Mouse (Mus musculus): ENCODE measurements around the gene Rab30. TPM values are rescaled to one million over a fixed set of nuclear protein-coding genes. Genes with fewer than 3 reads are reported as not detected.
A peak's percentile ranks its signal among the peaks of the same experiment; 100 is the strongest.
"Not testable (repeated sequence)": the region's sequence is repeated elsewhere in the genome, so short reads cannot be mapped to it uniquely, and the experiment has no call there.

Gene Rab30
- polyA plus RNA-seq, 1 experiment from 2014 or later: 6.6 TPM

- Histone ChIP-seq H3K27ac (ENCODE audit: low read depth, low read length) (no peak overlapping the region), H3K9me3 (ENCODE audit: control insufficient read depth, low read length) (no peaks in the 10 kb centered on the region), H3K27me3 (ENCODE audit: control insufficient read depth, insufficient read depth, low read length) (no peaks in the 10 kb centered on the region), H3K4me1 (ENCODE audit: control insufficient read depth, insufficient read depth, low read length) (peaks cover 7% of the 10 kb centered on the region; the same call in 1 of the 2 replicates), H3K4me2 (replicated peaks; ENCODE audit: low read depth, low read length) (no peak overlapping the region), H3K36me3 (ENCODE audit: control insufficient read depth, insufficient read depth, low read length) (no peaks in the 10 kb centered on the region), H3K9ac (ENCODE audit: low read depth, low read length) (no peak overlapping the region), H3K4me3 (ENCODE audit: low read length) (no peak overlapping the region)
- ATAC-seq (ENCODE audit: low FRiP score, low TSS enrichment): 0 out of 2 replicates have a peak, but pooled peaks have one; percentile 39
- 60% methylated on average over 9 of the region's 9 CpGs for WGBS
Observed at GRCm38 (mm10) chr7:92765426-92765825, 24.0 kb downstream of the Rab30 start.

- H3K36me3 ChIP-seq (ENCODE audit: control insufficient read depth, insufficient read depth, low read length): no peaks in the 10 kb centered on the region
- H3K9ac ChIP-seq (ENCODE audit: low read depth, low read length): no peak overlapping the region
- no peaks in the 10 kb centered on the region for H3K9me3 ChIP-seq (ENCODE audit: control insufficient read depth, low read length)
- H3K4me1 ChIP-seq (ENCODE audit: control insufficient read depth, insufficient read depth, low read length): peaks cover 7% of the 10 kb centered on the region; the same call in 1 of the 2 replicates
- no peaks in the 10 kb centered on the region for H3K27me3 ChIP-seq (ENCODE audit: control insufficient read depth, insufficient read depth, low read length)
- no peak overlapping the region for H3K27ac ChIP-seq (ENCODE audit: low read depth, low read length)
- peak; percentile 67; the same call in 1 of the 2 replicates for ATAC-seq (ENCODE audit: low FRiP score, low TSS enrichment)
- H3K4me3 ChIP-seq (ENCODE audit: low read length): no peak overlapping the region
- no peak overlapping the region; the same call in 1 of the 2 replicates for H3K4me2 ChIP-seq (replicated peaks; ENCODE audit: low read depth, low read length)
- 40% methylated on average over 9 of the region's 9 CpGs for WGBS
Observed at GRCm38 (mm10) chr7:92766096-92767090, 25.0 kb downstream of the Rab30 start.

- not testable (repeated sequence) for H3K9me3 ChIP-seq (ENCODE audit: control insufficient read depth, low read length)
Observed at GRCm38 (mm10) chr7:92768116-92768515, 26.7 kb downstream of the Rab30 start.

GRCm38 (mm10) chr7:92768859-92769258 lies 27.5 kb downstream of the Rab30 start:
- H3K36me3 ChIP-seq (ENCODE audit: control insufficient read depth, insufficient read depth, low read length): no peaks in the 10 kb centered on the region
- H3K9ac ChIP-seq (ENCODE audit: low read depth, low read length): no peak overlapping the region
- WGBS: 31% methylated on average over 7 of the region's 7 CpGs
- H3K27ac ChIP-seq (ENCODE audit: low read depth, low read length): no peak overlapping the region
- H3K9me3 ChIP-seq (ENCODE audit: control insufficient read depth, low read length): no peaks in the 10 kb centered on the region
- H3K4me3 ChIP-seq (ENCODE audit: low read length): no peak overlapping the region
- ATAC-seq (ENCODE audit: low FRiP score, low TSS enrichment): peak; percentile 38; the same call in 1 of the 2 replicates
- peaks cover 7% of the 10 kb centered on the region; the same call in 1 of the 2 replicates for H3K4me1 ChIP-seq (ENCODE audit: control insufficient read depth, insufficient read depth, low read length)
- no peaks in the 10 kb centered on the region for H3K27me3 ChIP-seq (ENCODE audit: control insufficient read depth, insufficient read depth, low read length)
- no peak overlapping the region for H3K4me2 ChIP-seq (replicated peaks; ENCODE audit: low read depth, low read length)

More at GRCm38 (mm10) chr7:92768116-92768515, 26.7 kb downstream of the Rab30 start:
- not testable (repeated sequence) for H3K4me1 ChIP-seq (ENCODE audit: control insufficient read depth, insufficient read depth, low read length); H3K27me3 ChIP-seq (ENCODE audit: control insufficient read depth, insufficient read depth, low read length); H3K27ac ChIP-seq (ENCODE audit: low read depth, low read length); H3K9ac ChIP-seq (ENCODE audit: low read depth, low read length); H3K36me3 ChIP-seq (ENCODE audit: control insufficient read depth, insufficient read depth, low read length); H3K4me3 ChIP-seq (ENCODE audit: low read length); H3K4me2 ChIP-seq (replicated peaks; ENCODE audit: low read depth, low read length); ATAC-seq (ENCODE audit: low FRiP score, low TSS enrichment)
- 93% methylated on average over 12 of the region's 12 CpGs for WGBS

- 95% methylated on average over 3 of the region's 3 CpGs for WGBS
- H3K27me3 ChIP-seq (ENCODE audit: control insufficient read depth, insufficient read depth, low read length): no peaks in the 10 kb centered on the region
- H3K4me2 ChIP-seq (replicated peaks; ENCODE audit: low read depth, low read length): no peak overlapping the region
- peaks cover 16% of the 10 kb centered on the region for H3K4me1 ChIP-seq (ENCODE audit: control insufficient read depth, insufficient read depth, low read length)
- no peak overlapping the region for H3K9ac ChIP-seq (ENCODE audit: low read depth, low read length)
- no peaks in the 10 kb centered on the region for H3K36me3 ChIP-seq (ENCODE audit: control insufficient read depth, insufficient read depth, low read length)
- no peak overlapping the region for H3K4me3 ChIP-seq (ENCODE audit: low read length)
- ATAC-seq (ENCODE audit: low FRiP score, low TSS enrichment): no peak
- no peak overlapping the region for H3K27ac ChIP-seq (ENCODE audit: low read depth, low read length)
- no peaks in the 10 kb centered on the region for H3K9me3 ChIP-seq (ENCODE audit: control insufficient read depth, low read length)
Observed at GRCm38 (mm10) chr7:92773006-92773405, 31.6 kb downstream of the Rab30 start.

- Histone ChIP-seq H3K36me3 (ENCODE audit: control insufficient read depth, insufficient read depth, low read length) (no peaks in the 10 kb centered on the region), H3K27ac (ENCODE audit: low read depth, low read length) (no peak overlapping the region), H3K4me2 (replicated peaks; ENCODE audit: low read depth, low read length) (no peak overlapping the region), H3K27me3 (ENCODE audit: control insufficient read depth, insufficient read depth, low read length) (no peaks in the 10 kb centered on the region), H3K9me3 (ENCODE audit: control insufficient read depth, low read length) (no peaks in the 10 kb centered on the region), H3K4me3 (ENCODE audit: low read length) (no peak overlapping the region), H3K9ac (ENCODE audit: low read depth, low read length) (no peak overlapping the region), H3K4me1 (ENCODE audit: control insufficient read depth, insufficient read depth, low read length) (peaks cover 16% of the 10 kb centered on the region)
- 87% methylated on average over 3 of the region's 3 CpGs for WGBS
- ATAC-seq (ENCODE audit: low FRiP score, low TSS enrichment): no peak
Observed at GRCm38 (mm10) chr7:92773596-92773995, 32.2 kb downstream of the Rab30 start.

- H3K4me1 ChIP-seq (ENCODE audit: control insufficient read depth, insufficient read depth, low read length): peaks cover 19% of the 10 kb centered on the region
- WGBS: 82% methylated on average over 5 of the region's 5 CpGs
- no peaks in the 10 kb centered on the region for H3K36me3 ChIP-seq (ENCODE audit: control insufficient read depth, insufficient read depth, low read length)
- H3K4me2 ChIP-seq (replicated peaks; ENCODE audit: low read depth, low read length): no peak overlapping the region
- H3K27ac ChIP-seq (ENCODE audit: low read depth, low read length): no peak overlapping the region
- ATAC-seq (ENCODE audit: low FRiP score, low TSS enrichment): no peak
- no peak overlapping the region for H3K9ac ChIP-seq (ENCODE audit: low read depth, low read length)
- no peaks in the 10 kb centered on the region for H3K9me3 ChIP-seq (ENCODE audit: control insufficient read depth, low read length)
- H3K4me3 ChIP-seq (ENCODE audit: low read length): no peak overlapping the region
- no peaks in the 10 kb centered on the region for H3K27me3 ChIP-seq (ENCODE audit: control insufficient read depth, insufficient read depth, low read length)
Observed at GRCm38 (mm10) chr7:92774741-92775140, 33.3 kb downstream of the Rab30 start.

- H3K27ac ChIP-seq (ENCODE audit: low read depth, low read length): no peak overlapping the region
- no peak for ATAC-seq (ENCODE audit: low FRiP score, low TSS enrichment)
Observed at GRCm38 (mm10) chr7:92775703-92776102, 34.3 kb downstream of the Rab30 start.

GRCm38 (mm10) chr7:92776647-92777046 lies 35.2 kb downstream of the Rab30 start:
- 46% methylated on average over 4 of the region's 4 CpGs for WGBS
- no peak for ATAC-seq (ENCODE audit: low FRiP score, low TSS enrichment)
- no peaks in the 10 kb centered on the region for H3K36me3 ChIP-seq (ENCODE audit: control insufficient read depth, insufficient read depth, low read length)
- H3K9me3 ChIP-seq (ENCODE audit: control insufficient read depth, low read length): no peaks in the 10 kb centered on the region
- peaks cover 19% of the 10 kb centered on the region for H3K4me1 ChIP-seq (ENCODE audit: control insufficient read depth, insufficient read depth, low read length)
- no peak overlapping the region for H3K9ac ChIP-seq (ENCODE audit: low read depth, low read length)
- no peak overlapping the region; the same call in 1 of the 2 replicates for H3K4me2 ChIP-seq (replicated peaks; ENCODE audit: low read depth, low read length)
- H3K27me3 ChIP-seq (ENCODE audit: control insufficient read depth, insufficient read depth, low read length): no peaks in the 10 kb centered on the region
- no peak overlapping the region for H3K4me3 ChIP-seq (ENCODE audit: low read length)
- peak overlapping the region; percentile 62; the same call in 1 of the 2 replicates for H3K27ac ChIP-seq (ENCODE audit: low read depth, low read length)

More at GRCm38 (mm10) chr7:92775703-92776102, 34.3 kb downstream of the Rab30 start:
- WGBS: 42% methylated on average over 2 of the region's 2 CpGs
- Histone ChIP-seq H3K27me3 (ENCODE audit: control insufficient read depth, insufficient read depth, low read length) (no peaks in the 10 kb centered on the region), H3K9me3 (ENCODE audit: control insufficient read depth, low read length) (no peaks in the 10 kb centered on the region), H3K4me3 (ENCODE audit: low read length) (no peak overlapping the region), H3K36me3 (ENCODE audit: control insufficient read depth, insufficient read depth, low read length) (no peaks in the 10 kb centered on the region), H3K4me1 (ENCODE audit: control insufficient read depth, insufficient read depth, low read length) (peaks cover 19% of the 10 kb centered on the region), H3K4me2 (replicated peaks; ENCODE audit: low read depth, low read length) (no peak overlapping the region), H3K9ac (ENCODE audit: low read depth, low read length) (no peak overlapping the region)
